Mouse (Mus musculus) neural tube, embryonic 13.5 days (tissue): ENCODE data around the gene Cnnm3. TPM values are rescaled to one million over a fixed set of nuclear protein-coding genes. Genes with fewer than 3 reads are reported as not detected.
"Not testable (repeated sequence)": the region's sequence is repeated elsewhere in the genome, so short reads cannot be mapped to it uniquely, and the experiment has no call there.

Experiments used
- ATAC-seq: fragments of 200-750 bp; cut with Nextera tagmentation; 2 replicates; pipeline ENCODE4 v1.8.0; 2017; ENCODE audit warnings: low read depth, mild to moderate bottlenecking, moderate TSS enrichment, moderate library complexity
- H3K27ac ChIP-seq: fragments of 300-500 bp; sonication (generic); replicated peaks from 2 replicates; pipeline ENCODE4 v1.5.1; 2015; ENCODE audit warnings: moderate library complexity, mild to moderate bottlenecking, inconsistent platforms
- H3K27me3 ChIP-seq: fragments of 300-500 bp; sonication (generic); 2 replicates; pipeline ENCODE4 v1.6.1; 2015; ENCODE audit warnings: mild to moderate bottlenecking, inconsistent platforms
- H3K36me3 ChIP-seq: fragments of 300-500 bp; sonication (generic); 2 replicates; pipeline ENCODE4 v1.6.1; 2015; ENCODE audit warnings: mild to moderate bottlenecking, inconsistent platforms
- H3K4me1 ChIP-seq: fragments of 300-500 bp; sonication (generic); replicated peaks from 2 replicates; pipeline ENCODE4 v1.6.1; 2015; ENCODE audit warnings: inconsistent platforms
- H3K4me2 ChIP-seq: fragments of 300-500 bp; sonication (generic); 2 replicates; pipeline ENCODE4 v1.6.1; 2015; ENCODE audit warnings: inconsistent platforms, mild to moderate bottlenecking, moderate library complexity
- H3K4me3 ChIP-seq: fragments of 300-500 bp; sonication (generic); 2 replicates; pipeline ENCODE4 v1.5.1; 2015; ENCODE audit warnings: mild to moderate bottlenecking, inconsistent platforms
- H3K9ac ChIP-seq: fragments of 300-500 bp; sonication (generic); 2 replicates; pipeline ENCODE4 v1.6.1; 2015; ENCODE audit warnings: moderate library complexity, mild to moderate bottlenecking, inconsistent platforms
- H3K9me3 ChIP-seq: fragments of 300-500 bp; sonication (generic); 2 replicates; pipeline ENCODE4 v1.6.1; 2016; ENCODE audit warnings: inconsistent platforms
- whole genome bisulfite sequencing: fragments of 180-500 bp; shearing (Covaris S2); methylation state at CpG from one replicate; pipeline ENCODE4 v1.1.7; 2015; 5-methylcytosine and 5-hydroxymethylcytosine counted together
- polyA plus RNA-seq: library from polyadenylated mRNA; unstranded; fragments of >200 nt; fragmentation: Nextera tagmentation; extraction: Ambion mirVana; gene quantifications from 2 replicates; pipeline ENCODE4 v1.2.1, GENCODE M21; 2015

Cnnm3 gene
- polyA plus RNA-seq, 1 experiment from 2014 or later, result 4.2 TPM

DNA sequence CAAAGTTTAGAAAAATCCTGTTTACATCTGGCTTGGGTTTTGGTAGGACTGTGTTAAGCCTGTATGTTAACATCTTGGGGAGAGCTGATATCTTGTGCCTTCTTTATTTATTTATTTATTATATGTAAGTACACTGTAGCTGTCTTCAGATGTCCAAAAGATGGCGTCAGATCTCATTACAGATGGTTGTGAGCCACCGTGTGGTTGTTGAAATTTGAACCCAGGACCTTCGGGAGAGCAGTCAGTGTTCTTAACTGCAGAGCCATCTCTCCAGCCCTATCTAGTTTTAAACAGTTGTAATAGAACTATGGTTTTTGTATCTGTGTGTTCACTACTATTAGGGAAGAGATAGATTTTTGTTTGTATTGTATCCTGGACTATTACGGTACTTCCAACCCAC is 17.6 kb downstream of the Cnnm3 start:
- WGBS, result 95% methylated on average over 4 of the region's 4 CpGs
- Histone ChIP-seq H3K4me1 (peaks cover 34% of the 10 kb centered on the region; the same call in 1 of the 2 replicates), H3K9me3 (no peaks in the 10 kb centered on the region), H3K9ac (no peak overlapping the region), H3K4me3 (no peak overlapping the region), H3K36me3 (peaks cover 41% of the 10 kb centered on the region), H3K27ac (no peak overlapping the region), H3K4me2 (no peak overlapping the region), H3K27me3 (no peaks in the 10 kb centered on the region)
- ATAC-seq, result no peak

DNA sequence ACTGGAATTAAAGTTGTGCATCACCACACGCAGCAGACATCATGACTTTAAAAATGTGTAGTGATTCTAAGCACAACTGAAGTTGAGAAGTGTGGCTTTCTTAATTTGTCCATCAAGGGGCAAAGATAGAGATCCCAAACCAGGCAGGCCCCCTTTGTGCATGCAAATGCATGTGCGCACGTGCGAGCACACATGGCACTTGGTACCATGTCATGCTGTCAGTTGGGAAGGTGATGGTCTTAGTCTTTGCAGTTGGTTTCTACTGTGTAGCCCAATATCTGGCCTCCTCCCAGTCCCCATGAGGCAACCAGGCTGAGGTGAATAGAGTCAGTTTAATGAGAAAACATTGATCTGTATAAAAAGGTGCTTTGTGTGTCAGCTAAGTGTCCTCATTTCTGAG is 18.2 kb downstream of the Cnnm3 start:
- Histone ChIP-seq H3K27ac (no peak overlapping the region), H3K4me1 (peaks cover 30% of the 10 kb centered on the region; the same call in 1 of the 2 replicates), H3K4me2 (no peak overlapping the region), H3K9ac (no peak overlapping the region), H3K4me3 (no peak overlapping the region), H3K9me3 (no peaks in the 10 kb centered on the region), H3K27me3 (no peaks in the 10 kb centered on the region), H3K36me3 (peaks cover 35% of the 10 kb centered on the region)
- WGBS, result 96% methylated on average over 4 of the region's 4 CpGs
- no peak for ATAC-seq

DNA sequence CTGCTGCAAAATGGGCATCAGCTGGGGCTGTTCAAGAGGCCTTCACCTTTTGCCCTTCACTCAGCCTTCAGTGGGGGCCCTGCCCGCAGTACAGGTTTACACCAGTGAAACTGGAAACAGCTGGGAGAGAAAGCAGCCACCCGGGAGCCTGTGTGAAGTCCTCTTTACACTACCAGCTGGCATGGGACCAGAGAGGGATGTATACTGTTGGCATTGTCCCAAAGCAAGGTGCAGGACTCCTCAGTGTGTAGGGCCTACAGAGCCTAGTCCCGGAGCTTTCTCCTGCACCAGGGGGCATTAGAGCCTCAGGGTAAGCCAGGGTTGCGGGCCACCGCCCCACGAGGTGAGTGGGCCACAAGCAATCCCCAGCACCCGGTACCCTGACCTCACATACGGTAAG is 18.8 kb downstream of the Cnnm3 start:
- peaks cover 28% of the 10 kb centered on the region for H3K36me3 ChIP-seq
- WGBS, result 72% methylated on average over 8 of the region's 8 CpGs
- no peak overlapping the region for H3K4me2 ChIP-seq
- H3K9me3 ChIP-seq, result no peaks in the 10 kb centered on the region
- H3K4me3 ChIP-seq, result no peak overlapping the region
- no peak for ATAC-seq
- H3K27ac ChIP-seq, result no peak overlapping the region
- H3K9ac ChIP-seq, result no peak overlapping the region
- no peaks in the 10 kb centered on the region for H3K27me3 ChIP-seq
- H3K4me1 ChIP-seq, result peaks cover 30% of the 10 kb centered on the region; the same call in 1 of the 2 replicates

DNA sequence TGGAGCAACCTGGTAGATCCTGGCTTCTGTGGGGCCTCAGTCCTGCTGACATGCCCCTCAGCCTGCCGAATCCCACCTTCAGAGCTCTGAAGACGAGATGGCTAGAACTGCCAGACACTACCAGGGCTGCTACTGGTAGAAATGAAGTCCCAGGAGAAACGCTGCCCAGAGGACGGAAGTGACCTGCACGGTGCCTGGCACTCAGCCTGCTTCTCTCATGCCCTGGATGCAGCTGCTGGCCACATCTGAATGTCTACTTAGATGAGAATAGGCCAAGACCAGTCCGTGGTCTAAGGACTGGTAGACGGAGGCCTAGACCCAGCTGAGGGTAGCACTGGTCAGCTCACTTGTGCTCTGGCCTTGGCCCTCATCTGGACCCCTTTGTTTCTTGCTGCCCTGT is 19.3 kb downstream of the Cnnm3 start:
- no peaks in the 10 kb centered on the region for H3K27me3 ChIP-seq
- peaks cover 30% of the 10 kb centered on the region; the same call in 1 of the 2 replicates for H3K4me1 ChIP-seq
- H3K9me3 ChIP-seq, result no peaks in the 10 kb centered on the region
- ATAC-seq, result no peak
- no peak overlapping the region for H3K4me2 ChIP-seq
- WGBS, result 89% methylated on average over 7 of the region's 7 CpGs
- H3K27ac ChIP-seq, result no peak overlapping the region
- no peak overlapping the region for H3K9ac ChIP-seq
- H3K36me3 ChIP-seq, result peaks cover 24% of the 10 kb centered on the region
- H3K4me3 ChIP-seq, result no peak overlapping the region

DNA sequence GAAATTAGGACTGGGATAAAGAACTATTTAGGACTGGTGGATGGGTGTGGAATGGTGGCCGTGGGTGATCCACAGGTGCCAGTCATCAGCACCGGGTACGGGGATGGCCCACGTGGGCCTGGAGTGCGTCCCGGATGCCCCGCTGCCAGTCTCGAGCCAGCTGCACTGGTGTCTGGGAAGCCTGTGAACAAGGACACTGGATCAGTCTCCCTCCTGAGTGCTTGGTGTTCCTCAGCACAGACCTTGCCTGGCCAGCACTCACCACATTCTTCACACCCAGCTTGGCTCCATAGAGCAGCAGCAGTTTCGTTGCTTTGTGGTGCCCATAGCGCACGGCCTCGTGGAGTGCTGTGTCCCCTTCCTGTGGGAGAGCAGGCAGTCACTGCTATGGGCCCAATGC is 19.8 kb downstream of the Cnnm3 start:
- WGBS, result 86% methylated on average over 12 of the region's 12 CpGs

GRCm38 (mm10) chr1:36533546-36533945 is 21.9 kb downstream of the Cnnm3 start:
- Histone ChIP-seq H3K36me3 (peaks cover 16% of the 10 kb centered on the region; the same call in 1 of the 2 replicates), H3K27me3 (no peaks in the 10 kb centered on the region), H3K9me3 (no peaks in the 10 kb centered on the region), H3K4me2 (no peak overlapping the region), H3K4me1 (peaks cover 14% of the 10 kb centered on the region; the same call in 1 of the 2 replicates), H3K4me3 (no peak overlapping the region), H3K27ac (no peak overlapping the region), H3K9ac (no peak overlapping the region)
- no peak for ATAC-seq
- 85% methylated on average over 6 of the region's 6 CpGs for WGBS

More for the DNA sequence above, 19.8 kb downstream of the Cnnm3 start:
- H3K9ac ChIP-seq, result no peak overlapping the region
- H3K4me1 ChIP-seq, result peaks cover 30% of the 10 kb centered on the region; the same call in 1 of the 2 replicates
- no peak overlapping the region for H3K4me3 ChIP-seq
- no peaks in the 10 kb centered on the region for H3K27me3 ChIP-seq
- no peaks in the 10 kb centered on the region for H3K9me3 ChIP-seq
- no peak overlapping the region for H3K27ac ChIP-seq
- no peak for ATAC-seq
- H3K4me2 ChIP-seq, result no peak overlapping the region
- H3K36me3 ChIP-seq, result peaks cover 19% of the 10 kb centered on the region

DNA sequence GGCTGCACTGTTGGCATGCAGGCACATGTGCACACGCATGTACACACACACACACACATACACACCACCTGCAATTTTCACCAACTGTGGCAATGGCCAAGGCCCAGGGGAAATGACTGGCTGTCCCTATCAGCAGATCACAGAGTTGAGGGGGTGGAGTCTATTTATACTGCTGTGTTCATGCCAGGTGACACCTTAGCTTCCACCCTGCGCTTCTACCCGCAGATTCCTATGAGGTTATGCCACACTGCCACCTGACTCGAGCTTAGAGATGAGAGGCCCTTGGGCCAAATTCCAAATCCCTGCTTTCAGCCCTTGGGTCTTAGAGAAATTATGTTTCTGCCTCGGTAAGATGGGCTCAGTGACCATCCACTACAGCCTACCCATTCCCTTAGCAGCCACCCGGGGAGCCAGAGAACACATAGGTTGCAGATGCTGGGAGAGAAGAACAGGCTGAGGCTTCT is 23.0 kb downstream of the Cnnm3 start:
- Histone ChIP-seq H3K4me2 (no peak overlapping the region), H3K27me3 (no peaks in the 10 kb centered on the region), H3K9ac (no peak overlapping the region), H3K36me3 (peaks cover 27% of the 10 kb centered on the region), H3K9me3 (no peaks in the 10 kb centered on the region), H3K27ac (no peak overlapping the region), H3K4me3 (no peak overlapping the region), H3K4me1 (peaks cover 13% of the 10 kb centered on the region; the same call in 1 of the 2 replicates)
- 81% methylated on average over 6 of the region's 6 CpGs for WGBS
- ATAC-seq, result no peak

- H3K36me3 ChIP-seq, result peaks cover 38% of the 10 kb centered on the region
- 87% methylated on average over 11 of the region's 11 CpGs for WGBS
- ATAC-seq, result no peak
- no peak overlapping the region for H3K4me3 ChIP-seq
- 0 out of 2 replicates have a peak, but pooled peaks cover 3% of the 10 kb centered on the region for H3K4me1 ChIP-seq
- H3K27ac ChIP-seq, result no peak overlapping the region
- no peak overlapping the region for H3K9ac ChIP-seq
- no peak overlapping the region for H3K4me2 ChIP-seq
- no peaks in the 10 kb centered on the region for H3K9me3 ChIP-seq
- no peaks in the 10 kb centered on the region for H3K27me3 ChIP-seq
Measured at GRCm38 (mm10) chr1:36535477-36536396, 24.1 kb downstream of the Cnnm3 start.

GRCm38 (mm10) chr1:36536397-36536728 is 24.7 kb downstream of the Cnnm3 start:
- Histone ChIP-seq H3K4me2 (no peak overlapping the region), H3K36me3 (peaks cover 39% of the 10 kb centered on the region), H3K9me3 (no peaks in the 10 kb centered on the region), H3K27me3 (no peaks in the 10 kb centered on the region), H3K9ac (no peak overlapping the region), H3K4me1 (no peaks in the 10 kb centered on the region), H3K4me3 (no peak overlapping the region), H3K27ac (no peak overlapping the region)
- WGBS, result 90% methylated on average over 8 of the region's 8 CpGs
- no peak for ATAC-seq

DNA sequence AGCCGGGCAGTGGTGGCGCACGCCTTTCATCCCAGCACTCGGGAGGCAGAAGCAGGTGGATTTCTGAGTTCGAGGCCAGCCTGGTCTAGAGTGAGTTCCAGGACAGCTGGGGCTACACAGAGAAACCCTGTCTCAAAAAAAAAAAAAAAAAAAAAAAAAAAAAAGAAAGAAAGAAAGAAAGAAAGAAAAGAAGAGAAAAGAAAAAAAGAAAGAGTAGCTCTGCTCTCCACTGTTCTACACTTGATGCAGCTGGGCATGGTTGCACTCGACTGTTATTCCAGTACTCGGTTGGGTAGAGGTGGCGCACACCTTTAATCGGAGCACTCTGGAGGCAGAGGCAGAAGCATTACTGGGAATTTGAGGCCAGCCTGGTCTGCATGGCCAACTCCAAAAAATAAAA is 25.1 kb downstream of the Cnnm3 start, which contains the start of gene Ankrd23:
Ankrd23 (minus strand) TSS at position 101 of the 400 bp plus-strand sequence.
- H3K27me3 ChIP-seq, H3K4me1 ChIP-seq, ATAC-seq, H3K9me3 ChIP-seq, H3K27ac ChIP-seq, H3K4me3 ChIP-seq, H3K9ac ChIP-seq, H3K4me2 ChIP-seq: not testable (repeated sequence)
- 95% methylated on average over 9 of the region's 9 CpGs for WGBS
- H3K36me3 ChIP-seq, result peaks cover 39% of the 10 kb centered on the region

DNA sequence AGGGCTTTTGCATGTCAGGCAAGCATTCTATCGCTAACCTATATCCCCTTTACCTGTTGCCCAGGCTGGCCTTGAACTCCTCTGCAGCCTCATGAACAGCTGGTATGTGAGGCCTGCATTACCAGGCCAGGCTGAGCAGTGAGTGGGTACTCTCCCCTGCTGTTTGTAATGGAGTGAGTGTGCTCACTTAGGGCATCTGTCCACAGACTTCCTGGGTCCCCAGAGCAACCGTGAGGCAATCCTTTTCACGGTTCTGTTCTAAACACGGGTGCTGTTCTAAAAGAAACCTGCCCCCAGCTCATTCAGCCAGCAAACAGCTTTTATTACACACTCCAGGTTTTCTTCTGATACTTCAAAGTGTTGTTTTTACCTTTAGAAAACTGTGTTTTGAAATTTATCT is 27.1 kb downstream of the Cnnm3 start:
- H3K4me2 ChIP-seq, result no peak overlapping the region
- no peaks in the 10 kb centered on the region for H3K9me3 ChIP-seq
- H3K4me1 ChIP-seq, result no peaks in the 10 kb centered on the region
- no peak overlapping the region for H3K27ac ChIP-seq
- 85% methylated on average over 4 of the region's 4 CpGs for WGBS
- ATAC-seq, result no peak
- no peak overlapping the region for H3K4me3 ChIP-seq
- no peak overlapping the region for H3K9ac ChIP-seq
- peaks cover 40% of the 10 kb centered on the region for H3K36me3 ChIP-seq
- no peaks in the 10 kb centered on the region for H3K27me3 ChIP-seq

DNA sequence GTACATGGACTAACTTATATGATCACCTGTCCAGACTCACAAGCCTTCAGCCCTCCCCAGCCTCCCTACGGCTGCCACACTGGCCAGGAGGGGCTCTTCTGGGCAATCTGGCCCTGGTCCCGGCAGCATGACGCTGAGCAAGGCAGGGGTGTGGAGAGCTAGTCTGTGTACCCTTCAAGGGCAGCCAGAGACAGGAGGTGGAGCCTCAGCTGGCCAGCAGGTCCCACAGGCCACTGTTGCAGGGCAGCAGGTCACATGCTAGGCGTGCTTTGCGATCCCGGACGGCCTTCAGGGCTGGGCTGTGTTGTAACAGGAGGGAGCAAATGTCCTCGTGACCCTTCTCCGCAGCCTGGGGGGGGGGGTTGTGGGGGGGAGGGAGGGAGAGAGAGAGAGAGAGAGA is 27.5 kb downstream of the Cnnm3 start, which contains the start of gene Gm42417:
Gm42417 (minus strand) TSS at position 244 of the 400 bp plus-strand sequence.
- Histone ChIP-seq H3K4me1 (no peaks in the 10 kb centered on the region), H3K9ac (no peak within 1 kb of the TSS; the same call in 1 of the 2 replicates), H3K4me3 (no peak within 1 kb of the TSS), H3K9me3 (no peaks in the 10 kb centered on the region), H3K27me3 (no peaks in the 10 kb centered on the region), H3K36me3 (peaks cover 40% of the 10 kb centered on the region), H3K27ac (no peak within 1 kb of the TSS), H3K4me2 (no peak within 1 kb of the TSS)
- WGBS, result 65% methylated on average over 9 of the region's 9 CpGs
- no peak for ATAC-seq
